Mouse (Mus musculus) cerebellum, adult 2 months (tissue): ENCODE measurements around the gene Spns2.
A peak's percentile ranks its signal among the peaks of the same experiment; 100 is the strongest.

Experiments used
- CTCF ChIP-seq: fragments of 200-500 bp; IDR thresholded peaks from 2 replicates; pipeline ENCODE4 v1.5.1; 2011; ENCODE audit warnings: low read depth, mild to moderate bottlenecking, control low read depth, low read length, moderate library complexity, borderline replicate concordance; ENCODE audit not compliant: insufficient read depth
- POLR2A ChIP-seq: fragments of 200-500 bp; IDR thresholded peaks from 2 replicates; pipeline ENCODE4 v1.6.1; 2011; ENCODE audit warnings: low read length, control low read depth, borderline replicate concordance; ENCODE audit not compliant: insufficient read depth

DNA sequence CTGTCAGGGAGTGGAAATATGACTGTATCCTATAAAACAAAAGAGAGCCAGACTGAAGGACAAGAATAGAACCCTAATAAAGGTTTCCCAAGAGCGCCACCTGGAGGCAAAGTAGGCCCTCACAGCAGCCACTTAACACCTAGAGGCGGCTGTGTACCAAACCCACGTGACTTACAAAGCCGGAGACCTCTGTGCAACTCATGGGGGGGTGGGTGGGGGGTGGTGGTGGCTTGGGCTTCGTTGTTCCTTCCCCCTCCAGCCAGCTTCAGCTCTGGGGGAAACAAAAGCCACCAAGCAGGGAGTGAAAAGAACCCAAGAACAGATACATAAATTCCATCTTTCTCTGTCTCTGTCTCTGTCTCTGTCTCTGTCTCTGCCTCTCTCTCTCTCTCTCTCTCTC, 61.0 kb downstream of the Spns2 start:
- TF ChIP-seq POLR2A (no peak), CTCF (peak; percentile 34; the same call in 1 of the 2 replicates)
